Mouse (Mus musculus) 3134 (cell line): ENCODE results near the gene Slx1b.
"Not testable (repeated sequence)": the region's sequence is repeated elsewhere in the genome, so short reads cannot be mapped to it uniquely, and the experiment has no call there.

Experiments
- DNase-seq: peaks from one replicate; pipeline ENCODE4 v3.0.0-alpha.2; 2011; ENCODE audit warnings: low spot score; ENCODE audit not compliant: insufficient read length; ENCODE audit errors: extremely low read depth

The Slx1b gene

GRCm38 (mm10) chr7:126695631-126696207, at the start of gene Slx1b:
Slx1b (minus strand) TSS chr7:126695784.
- peak; percentile 97 for DNase-seq

GRCm38 (mm10) chr7:126741964-126742482, 46.4 kb upstream of the Slx1b start:
- no peak for DNase-seq

- DNase-seq = no peak
Measured at GRCm38 (mm10) chr7:126741452-126741851, 45.9 kb upstream of the Slx1b start.

GRCm38 (mm10) chr7:126740977-126741376, 45.4 kb upstream of the Slx1b start:
- DNase-seq = no peak

- DNase-seq = no peak
Measured at GRCm38 (mm10) chr7:126740132-126740735, 44.6 kb upstream of the Slx1b start.

GRCm38 (mm10) chr7:126739551-126739950, 44.0 kb upstream of the Slx1b start:
- no peak for DNase-seq

- DNase-seq = no peak
Measured at GRCm38 (mm10) chr7:126736122-126736521, 40.5 kb upstream of the Slx1b start.

GRCm38 (mm10) chr7:126730256-126730789, 34.7 kb upstream of the Slx1b start:
- DNase-seq = not testable (repeated sequence)

GRCm38 (mm10) chr7:126725667-126726066, 30.1 kb upstream of the Slx1b start:
- no peak for DNase-seq

GRCm38 (mm10) chr7:126725077-126725476, 29.5 kb upstream of the Slx1b start:
- DNase-seq = no peak

- no peak for DNase-seq
Measured at GRCm38 (mm10) chr7:126721635-126722034, 26.1 kb upstream of the Slx1b start.

GRCm38 (mm10) chr7:126718787-126719337, 23.3 kb upstream of the Slx1b start:
- DNase-seq = no peak

GRCm38 (mm10) chr7:126717566-126717965, 22.0 kb upstream of the Slx1b start:
- no peak for DNase-seq

- no peak for DNase-seq
Measured at GRCm38 (mm10) chr7:126715679-126716078, 20.1 kb upstream of the Slx1b start.

- no peak for DNase-seq
Measured at GRCm38 (mm10) chr7:126711910-126712309, 16.3 kb upstream of the Slx1b start.

GRCm38 (mm10) chr7:126710266-126710665, 14.7 kb upstream of the Slx1b start:
- no peak for DNase-seq

GRCm38 (mm10) chr7:126708175-126708952, 12.8 kb upstream of the Slx1b start:
- DNase-seq = no peak

GRCm38 (mm10) chr7:126707442-126708174, 12.0 kb upstream of the Slx1b start, which contains the start of gene Coro1a:
Coro1a (minus strand) TSS chr7:126707787.
- DNase-seq = no peak

- DNase-seq = no peak
Measured at GRCm38 (mm10) chr7:126704121-126704980, 8.8 kb upstream of the Slx1b start.

GRCm38 (mm10) chr7:126703757-126704077, 8.1 kb upstream of the Slx1b start:
- DNase-seq = no peak
